Mouse (Mus musculus) induced T-regulatory cell, adult 2 months (primary cell): ENCODE results near the gene Apoc2.

ENCODE experiments used
- DNase-seq: peaks from one replicate; pipeline ENCODE4 v3.0.0-alpha.2; 2012; ENCODE audit warnings: low read depth

Gene Apoc2

GRCm38 (mm10) chr7:19678901-19679300 lies 1.2 kb upstream of the Apoc2 start:
- DNase-seq, result no peak

- DNase-seq, result no peak
These were observed 1.1 kb downstream of the Apoc2 start for GRCm38 (mm10) chr7:19676662-19677061.

GRCm38 (mm10) chr7:19675824-19676223 lies 1.9 kb downstream of the Apoc2 start:
- no peak for DNase-seq

- no peak for DNase-seq
These were observed 4.5 kb downstream of the Apoc2 start for GRCm38 (mm10) chr7:19673083-19673699.

GRCm38 (mm10) chr7:19671511-19671910 lies 6.2 kb downstream of the Apoc2 start:
- DNase-seq, result no peak

GRCm38 (mm10) chr7:19668947-19669721 lies 8.6 kb downstream of the Apoc2 start:
- DNase-seq, result peak; percentile 94

- no peak for DNase-seq
These were observed 10.3 kb downstream of the Apoc2 start for GRCm38 (mm10) chr7:19667434-19667833.

GRCm38 (mm10) chr7:19666750-19667149 lies 11.0 kb downstream of the Apoc2 start:
- peak; percentile 40 for DNase-seq

- peak; percentile 99 for DNase-seq
These were observed 12.5 kb downstream of the Apoc2 start, which contains the start of gene Clptm1 for GRCm38 (mm10) chr7:19664955-19665841. Clptm1 (minus strand) TSS chr7:19665033.

GRCm38 (mm10) chr7:19664455-19664954 lies 13.2 kb downstream of the Apoc2 start:
- no peak for DNase-seq

- peak; percentile 29 for DNase-seq
These were observed 13.8 kb downstream of the Apoc2 start for GRCm38 (mm10) chr7:19663940-19664339.

GRCm38 (mm10) chr7:19652614-19653013 lies 25.1 kb downstream of the Apoc2 start:
- no peak for DNase-seq

- DNase-seq, result no peak
These were observed 26.5 kb downstream of the Apoc2 start for GRCm38 (mm10) chr7:19651063-19651786.

- no peak for DNase-seq
These were observed 36.5 kb downstream of the Apoc2 start for GRCm38 (mm10) chr7:19641223-19641622.

GRCm38 (mm10) chr7:19635074-19635827 lies 42.5 kb downstream of the Apoc2 start:
- no peak for DNase-seq

- DNase-seq, result no peak
These were observed 43.1 kb downstream of the Apoc2 start for GRCm38 (mm10) chr7:19634591-19634990.

GRCm38 (mm10) chr7:19633855-19634254 lies 43.9 kb downstream of the Apoc2 start:
- no peak for DNase-seq

- no peak for DNase-seq
These were observed 44.5 kb downstream of the Apoc2 start for GRCm38 (mm10) chr7:19633197-19633596.

- DNase-seq, result no peak
These were observed 45.0 kb downstream of the Apoc2 start for GRCm38 (mm10) chr7:19632720-19633119.

- no peak for DNase-seq
These were observed 45.5 kb downstream of the Apoc2 start for GRCm38 (mm10) chr7:19632275-19632674.

GRCm38 (mm10) chr7:19629361-19629734 lies 48.4 kb downstream of the Apoc2 start, which contains the start of gene Relb:
Relb (minus strand) TSS chr7:19629438.
- DNase-seq, result peak; percentile 95
